Mouse (Mus musculus): ENCODE measurements around the gene Kazn.

GRCm38 (mm10) chr4:142162729-142163128 lies 76.5 kb downstream of the Kazn start:
- no peak for TF ChIP-seq NANOG (IDR thresholded peaks at IDR 0.05; ENCODE audit: borderline replicate concordance, low read length)
- no peak for TF ChIP-seq CTCF (conservative IDR thresholded peaks at IDR 0.05; ENCODE audit: low read length)
- TF ChIP-seq POU5F1 (IDR thresholded peaks at IDR 0.05; ENCODE audit: borderline replicate concordance, low read length): no peak

Measured in E14TG2a.4 (cell line).